Comparison of ENCODE assay signal across 7 mouse cellular contexts in genomic region chr11:97631938-97632337, GRCm38 (mm10). TPM values are rescaled to one million over a fixed set of nuclear protein-coding genes. Genes with fewer than 3 reads are reported as not detected.
DNase-seq lines count a peak whose midpoint lies in the region; ATAC-seq and TF ChIP-seq lines count a peak whose summit lies in the region.

No protein-coding gene starts in this region.

- peaks cover 41% of the 10 kb centered on the region for H3K27me3 ChIP-seq in forebrain, embryonic 11.5 days (ENCODE audit: control insufficient read depth, insufficient read depth, low read length)
- H3K27me3 ChIP-seq in small intestine, adult 2 months (ENCODE audit: control insufficient read depth, insufficient read depth, low read length): peaks cover 45% of the 10 kb centered on the region

- intact Hi-C loops in heart, postnatal 14 days (cut with DNase I): no loop called here

- peak; percentile 16; the same call in 1 of the 2 replicates for TF ChIP-seq POLR2A in small intestine, adult 2 months (IDR thresholded peaks at IDR 0.05; ENCODE audit: low read depth, low read length)

- H3K4me1 ChIP-seq in forebrain, embryonic 11.5 days (replicated peaks; ENCODE audit: control insufficient read depth, insufficient read depth, low read length): peaks cover 22% of the 10 kb centered on the region
- peaks cover 6% of the 10 kb centered on the region; the same call in 1 of the 2 replicates for H3K4me1 ChIP-seq in small intestine, adult 2 months (ENCODE audit: control insufficient read depth, insufficient read depth, insufficient read length, low read length)

- H3K9me3 ChIP-seq in forebrain, embryonic 11.5 days (ENCODE audit: control insufficient read depth, low read length): no peaks in the 10 kb centered on the region

- peak; percentile 80 for DNase-seq in NIH3T3 (ENCODE audit: low read depth)
- DNase-seq in c-Kit-positive CD71-negative TER-119-negative erythroid progenitor cells, embryonic 14.5 days (ENCODE audit: low read depth): peak; percentile 73
- DNase-seq in forebrain, embryonic 11.5 days (ENCODE audit: low spot score): peak; percentile 92
- DNase-seq in heart, postnatal 14 days: peak; percentile 83 to 91
- peak; percentile 78 to 93 for DNase-seq in layer of hippocampus, postnatal 25 days (ENCODE audit: extremely low spot score in 1 of 2, low spot score in 1 of 2)

- H3K4me2 ChIP-seq in forebrain, embryonic 11.5 days (ENCODE audit: low read depth, low read length, severe bottlenecking): no peak overlapping the region

- H3K27ac ChIP-seq in forebrain, embryonic 11.5 days (ENCODE audit: low read depth, low read length): no peak overlapping the region
- no peak overlapping the region for H3K27ac ChIP-seq in small intestine, adult 2 months (ENCODE audit: insufficient read depth, low read depth, low read length)

- ATAC-seq in forebrain, embryonic 11.5 days (replicated peaks; ENCODE audit: low FRiP score): 0 out of 2 replicates have a peak, but pooled peaks have one; percentile 17
- ATAC-seq in megakaryocyte progenitor cell, adult 5-6 weeks (replicated peaks; ENCODE audit: poor library complexity): peak; percentile 88

- 2% methylated on average over 12 of the region's 12 CpGs for WGBS in forebrain, embryonic 11.5 days
- 3% methylated on average over 12 of the region's 12 CpGs for WGBS in small intestine, adult 2 months

- H3K9ac ChIP-seq in forebrain, embryonic 11.5 days (ENCODE audit: low read length): no peak overlapping the region

- H3K36me3 ChIP-seq in forebrain, embryonic 11.5 days (ENCODE audit: control insufficient read depth, insufficient read depth, low read length): no peaks in the 10 kb centered on the region
- H3K36me3 ChIP-seq in small intestine, adult 2 months (ENCODE audit: control insufficient read depth, insufficient read depth, low read length): no peaks in the 10 kb centered on the region

- TF ChIP-seq CTCF in small intestine, adult 2 months (IDR thresholded peaks at IDR 0.05; ENCODE audit: extremely low read depth, insufficient read length, insufficient replicate concordance, low read depth, low read length): peak; percentile 89

- no peak overlapping the region for H3K4me3 ChIP-seq in forebrain, embryonic 11.5 days (ENCODE audit: low read depth, low read length)
- H3K4me3 ChIP-seq in small intestine, adult 2 months (ENCODE audit: low read depth, low read length): no peak overlapping the region

RNA-seq across cellular contexts. Expression of gene Epop, which starts 2.4 kb away (rescaled TPM):
- polyA plus RNA-seq in forebrain, embryonic 11.5 days (2014; fragmentation: Nextera tagmentation; extraction: Ambion mirVana): 13.8 and 15.8 TPM in 2 replicates
- total RNA-seq in heart, postnatal 14 days (2021): 1 to 10 TPM in 1 of 2 experiments, under 1 TPM in 1; 0.93 to 1.2 TPM
- 10 to 100 TPM; 28.8 to 34.3 TPM for total RNA-seq in layer of hippocampus, postnatal 25 days (2021)
- total RNA-seq in megakaryocyte progenitor cell, adult 5-6 weeks (2015): 3.4 and 4.0 TPM in 2 replicates
- total RNA-seq in megakaryocyte progenitor cell, adult 5-6 weeks (2017): 0.62 and 0.91 TPM in 2 replicates
- 2.1 and 3.8 TPM in 2 replicates for polyA plus RNA-seq in small intestine, adult 2 months (2012; rRNA removed)

RNA-seq across cellular contexts. Expression of gene Mllt6, which starts 31.3 kb away (rescaled TPM):
- 3.4 and 4.9 TPM in 2 replicates for polyA plus RNA-seq in forebrain, embryonic 11.5 days (2014; fragmentation: Nextera tagmentation; extraction: Ambion mirVana)
- 10 to 100 TPM; 58.1 to 61.7 TPM for total RNA-seq in heart, postnatal 14 days (2021)
- 100 to 1,000 TPM in 1 of 2 experiments, 10 to 100 TPM in 1; 88.5 to 105 TPM for total RNA-seq in layer of hippocampus, postnatal 25 days (2021)
- 3.3 and 4.5 TPM in 2 replicates for total RNA-seq in megakaryocyte progenitor cell, adult 5-6 weeks (2015)
- 5.8 and 7.2 TPM in 2 replicates for total RNA-seq in megakaryocyte progenitor cell, adult 5-6 weeks (2017)
- 18.4 and 38.6 TPM in 2 replicates for polyA plus RNA-seq in small intestine, adult 2 months (2012; rRNA removed)

RNA-seq across cellular contexts. Expression of gene Cisd3, which starts 53.7 kb away (rescaled TPM):
- polyA plus RNA-seq in forebrain, embryonic 11.5 days (2014; fragmentation: Nextera tagmentation; extraction: Ambion mirVana): 13.5 and 14.0 TPM in 2 replicates
- total RNA-seq in heart, postnatal 14 days (2021): 100 to 1,000 TPM; 146 to 147 TPM
- total RNA-seq in layer of hippocampus, postnatal 25 days (2021): 10 to 100 TPM; 47.0 to 55.1 TPM
- 17.4 and 24.9 TPM in 2 replicates for total RNA-seq in megakaryocyte progenitor cell, adult 5-6 weeks (2015)
- total RNA-seq in megakaryocyte progenitor cell, adult 5-6 weeks (2017): 3.5 and 5.4 TPM in 2 replicates
- polyA plus RNA-seq in small intestine, adult 2 months (2012; rRNA removed): 112 and 249 TPM in 2 replicates

RNA-seq across cellular contexts. Expression of gene Srcin1, which starts 56.0 kb away (rescaled TPM):
- 3.2 and 3.7 TPM in 2 replicates for polyA plus RNA-seq in forebrain, embryonic 11.5 days (2014; fragmentation: Nextera tagmentation; extraction: Ambion mirVana)
- total RNA-seq in heart, postnatal 14 days (2021): under 1 TPM; 0.29 to 0.34 TPM
- 100 to 1,000 TPM; 260 to 270 TPM for total RNA-seq in layer of hippocampus, postnatal 25 days (2021)
- 0.02 TPM in 1 of 2 replicates, not detected in the other for total RNA-seq in megakaryocyte progenitor cell, adult 5-6 weeks (2015)
- total RNA-seq in megakaryocyte progenitor cell, adult 5-6 weeks (2017): not detected in 2 replicates
- 0.43 and 0.53 TPM in 2 replicates for polyA plus RNA-seq in small intestine, adult 2 months (2012; rRNA removed)

Comparison
In these comparisons a context has a peak if more than half of its experiments do, and no peak if none do; other contexts are left out.
1. RNA of gene Epop, which starts 2.4 kb away (total RNA-seq): 28.8 to 34.3 TPM in layer of hippocampus, postnatal 25 days; 0.62 to 4.0 TPM in megakaryocyte progenitor cell, adult 5-6 weeks and 0.93 to 1.2 TPM in heart, postnatal 14 days; every median in the first group is over 4 times any median in the second.
2. RNA of gene Mllt6, which starts 31.3 kb away (total RNA-seq): 88.5 to 105 TPM in layer of hippocampus, postnatal 25 days and 58.1 to 61.7 TPM in heart, postnatal 14 days; 3.3 to 7.2 TPM in megakaryocyte progenitor cell, adult 5-6 weeks; every median in the first group is over 4 times any median in the second.
3. Peak in every context shown above with its lines, with median percentiles within 50 percentile points of each other: DNase-seq.